Mouse (Mus musculus) adipocyte (in vitro differentiated cells): ENCODE data around the gene Elp6.
A peak's percentile ranks its signal among the peaks of the same experiment; 100 is the strongest.
"Not testable (repeated sequence)": the region's sequence is repeated elsewhere in the genome, so short reads cannot be mapped to it uniquely, and the experiment has no call there.

ENCODE experiments used
- DNase-seq: peaks from one replicate; pipeline ENCODE4 v3.0.0-alpha.2; 2016; ENCODE audit warnings: low spot score

The Elp6 gene

DNA sequence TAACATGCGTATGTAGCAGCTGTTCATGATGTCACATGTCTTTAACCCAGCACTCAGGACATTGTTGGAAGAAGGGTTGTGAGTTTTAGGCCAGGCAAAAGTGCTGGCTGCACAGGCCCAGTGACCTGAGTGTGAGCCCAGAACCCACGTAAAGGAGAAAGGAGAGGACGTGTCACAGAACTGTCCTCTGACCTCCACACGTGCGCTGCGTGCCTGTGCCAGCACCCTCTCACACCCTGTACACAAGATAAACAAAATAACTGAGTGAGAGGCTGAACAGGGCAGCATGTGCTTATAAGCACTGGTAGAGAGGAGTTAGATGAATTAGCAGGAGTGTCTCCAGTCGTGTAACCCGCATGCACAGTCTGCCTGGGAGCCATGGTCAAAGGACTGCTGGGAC lies 11.5 kb downstream of the Elp6 start:
- peak; percentile 55 for DNase-seq

- no peak for DNase-seq
These were observed 15.8 kb downstream of the Elp6 start for GRCm38 (mm10) chr9:110320769-110321168.

GRCm38 (mm10) chr9:110322972-110323371 lies 18.0 kb downstream of the Elp6 start:
- no peak for DNase-seq

DNA sequence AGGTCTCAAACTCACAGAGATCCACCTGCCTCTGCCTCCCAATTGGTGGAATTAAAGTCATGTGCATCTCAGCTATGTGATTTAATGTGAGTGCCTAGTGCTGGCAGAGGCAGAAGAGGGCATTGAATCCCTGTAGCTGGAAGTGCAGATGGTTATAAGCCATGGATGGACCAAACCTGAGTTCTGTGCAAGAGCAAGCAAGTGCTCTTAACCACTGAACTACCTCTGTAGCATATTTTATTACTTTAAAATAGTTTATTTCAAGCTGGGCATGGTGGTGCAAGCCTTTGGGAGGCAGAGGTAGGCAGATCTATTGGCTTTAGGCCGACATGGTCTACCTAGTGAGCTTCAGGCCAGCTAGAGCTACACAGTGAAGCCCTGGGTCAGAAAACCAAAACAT lies 19.2 kb downstream of the Elp6 start:
- no peak for DNase-seq

DNA sequence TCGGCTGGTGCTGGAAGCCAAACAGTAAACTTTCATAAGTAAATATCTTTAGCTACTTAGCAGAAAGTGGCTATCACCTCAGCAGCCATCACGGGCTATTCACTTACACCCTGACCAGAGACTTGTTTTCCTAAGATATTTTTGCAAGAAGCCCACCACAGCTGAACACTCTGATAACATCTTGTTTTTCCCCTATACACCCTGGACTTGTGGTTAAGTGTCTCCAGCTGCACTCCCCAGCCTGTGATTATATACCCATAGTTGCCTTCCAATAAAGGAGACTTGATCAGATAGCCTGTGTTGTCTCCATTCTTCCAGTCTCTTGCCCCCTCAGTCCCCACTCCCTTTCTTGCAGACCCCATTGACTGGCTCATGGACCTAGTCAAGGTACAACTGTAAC lies 23.2 kb downstream of the Elp6 start:
- DNase-seq = no peak

GRCm38 (mm10) chr9:110328946-110329630 lies 24.1 kb downstream of the Elp6 start:
- DNase-seq = no peak

- no peak for DNase-seq
These were observed 24.7 kb downstream of the Elp6 start for GRCm38 (mm10) chr9:110329655-110330054.

GRCm38 (mm10) chr9:110330341-110330740 lies 25.4 kb downstream of the Elp6 start:
- no peak for DNase-seq

- not testable (repeated sequence) for DNase-seq
These were observed 25.9 kb downstream of the Elp6 start for GRCm38 (mm10) chr9:110330913-110331312.

DNA sequence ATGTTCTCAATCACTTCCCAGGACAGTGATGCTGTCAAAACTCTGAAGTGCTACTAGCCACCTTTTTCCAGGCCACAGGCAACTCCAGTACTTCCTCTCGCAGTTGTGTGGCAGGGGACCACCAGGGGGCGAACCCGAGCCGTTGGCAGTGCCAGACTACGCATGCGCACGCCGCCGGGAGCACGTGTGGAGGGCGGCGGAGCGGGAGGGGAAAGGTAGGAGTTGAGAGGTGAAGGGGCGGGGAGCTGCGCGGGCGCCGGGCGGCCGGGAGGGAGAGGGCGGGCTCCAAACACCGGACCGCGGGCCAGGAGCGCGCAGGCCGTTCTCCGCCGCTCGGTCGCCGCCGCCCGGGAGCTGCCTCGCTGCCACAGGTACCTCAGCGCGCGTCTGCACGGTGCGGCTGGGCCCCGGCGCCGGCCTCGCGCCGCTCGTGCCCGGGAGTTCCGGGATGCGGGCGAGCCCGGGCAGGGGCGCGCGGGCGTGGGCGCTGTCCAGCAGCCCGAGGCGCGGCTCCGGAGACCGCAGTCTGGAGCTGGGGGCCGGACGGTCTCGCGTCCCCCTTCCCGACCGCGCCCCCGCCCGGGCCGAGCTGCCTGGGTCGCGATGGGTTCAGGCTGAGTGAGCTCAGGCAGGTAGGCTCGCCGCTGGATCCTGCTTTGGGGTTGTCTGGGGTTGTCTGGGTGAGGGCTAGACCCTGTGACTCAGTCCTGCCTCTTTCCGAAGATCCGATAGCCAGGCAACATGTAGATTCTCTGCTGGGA lies 28.3 kb downstream of the Elp6 start, which contains the start of gene Scap:
TSS of gene Scap (plus strand) at position 154 of the 761 bp plus-strand sequence.
- peak; percentile 95 for DNase-seq

DNA sequence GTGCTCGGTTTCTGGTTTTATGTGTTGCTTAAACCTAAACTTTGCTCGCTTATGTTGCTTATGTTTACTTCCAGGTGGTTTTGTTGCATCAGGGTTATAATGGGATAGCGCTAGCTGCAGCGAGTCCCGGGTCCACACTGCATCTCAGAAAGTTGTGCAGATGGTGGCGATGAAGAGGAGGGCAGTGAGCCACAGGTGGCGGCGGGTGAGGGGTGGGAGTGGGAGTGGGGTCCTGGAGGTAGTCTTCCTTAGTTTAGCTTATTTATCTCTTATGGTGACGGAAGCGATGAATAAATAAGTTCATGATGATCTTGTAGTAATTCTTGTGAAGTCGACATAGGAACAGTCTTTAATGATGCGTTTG lies 28.9 kb downstream of the Elp6 start:
- no peak for DNase-seq

- DNase-seq = no peak
These were observed 29.9 kb downstream of the Elp6 start for GRCm38 (mm10) chr9:110334849-110335248.

- DNase-seq = no peak
These were observed 35.2 kb downstream of the Elp6 start for GRCm38 (mm10) chr9:110340037-110340750.

- no peak for DNase-seq
These were observed 37.0 kb downstream of the Elp6 start for GRCm38 (mm10) chr9:110342008-110342407.

DNA sequence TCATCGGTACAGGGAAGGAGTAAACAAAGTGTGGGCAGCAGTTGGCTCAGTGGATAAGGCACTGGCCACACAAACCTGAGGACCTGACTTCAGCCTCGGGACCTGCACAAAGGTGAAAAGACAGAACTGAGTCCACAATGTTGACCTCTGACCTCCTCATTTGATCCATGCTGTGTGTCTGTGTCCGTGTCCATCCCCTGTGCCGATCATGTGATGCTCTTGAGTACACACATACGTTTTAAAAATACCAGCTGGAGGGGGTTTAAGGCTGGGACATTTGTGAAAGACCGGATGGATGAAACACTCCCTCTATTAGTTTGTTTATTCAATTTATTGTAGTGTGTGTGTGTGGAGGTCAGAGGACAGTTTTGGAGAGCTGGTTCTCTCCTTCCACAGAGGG lies 38.8 kb downstream of the Elp6 start:
- no peak for DNase-seq

GRCm38 (mm10) chr9:110345057-110345739 lies 40.2 kb downstream of the Elp6 start:
- DNase-seq = no peak

- DNase-seq = no peak
These were observed 43.9 kb downstream of the Elp6 start for GRCm38 (mm10) chr9:110348899-110349298.

- no peak for DNase-seq
These were observed 45.2 kb downstream of the Elp6 start for GRCm38 (mm10) chr9:110350188-110350587.

GRCm38 (mm10) chr9:110350612-110351011 lies 45.6 kb downstream of the Elp6 start:
- no peak for DNase-seq

GRCm38 (mm10) chr9:110351350-110351749 lies 46.4 kb downstream of the Elp6 start:
- DNase-seq = no peak

- DNase-seq = no peak
These were observed 47.1 kb downstream of the Elp6 start for GRCm38 (mm10) chr9:110351932-110352632.

- DNase-seq = peak; percentile 23
These were observed 53.4 kb downstream of the Elp6 start for GRCm38 (mm10) chr9:110358341-110358740.
